Mouse (Mus musculus) limb, embryonic 14.5 days (tissue): Measurements from ENCODE around the gene Amhr2. TPM values are rescaled to one million over a fixed set of nuclear protein-coding genes. Genes with fewer than 3 reads are reported as not detected.
A peak's percentile ranks its signal among the peaks of the same experiment; 100 is the strongest.

ENCODE experiments used
- ATAC-seq: fragments of 200-750 bp; cut with Nextera tagmentation; 2 replicates; pipeline ENCODE4 v1.8.0; 2017; ENCODE audit warnings: low read depth, moderate number of reproducible peaks, moderate TSS enrichment; ENCODE audit not compliant: low FRiP score
- DNase-seq: peaks from one replicate; pipeline ENCODE4 v3.0.0-alpha.2; 2015; ENCODE audit warnings: low spot score
- H3K27ac ChIP-seq: fragments of 300-500 bp; sonication (generic); replicated peaks from 2 replicates; pipeline ENCODE4 v1.5.1; 2014; ENCODE audit warnings: low read depth, mild to moderate bottlenecking, low read length, moderate library complexity, mixed read lengths
- H3K27me3 ChIP-seq: fragments of 300-500 bp; sonication (generic); 2 replicates; pipeline ENCODE4 v1.6.1; 2014; ENCODE audit warnings: low read length, mixed read lengths; ENCODE audit not compliant: control insufficient read depth, insufficient read depth
- H3K36me3 ChIP-seq: fragments of 300-500 bp; sonication (generic); 2 replicates; pipeline ENCODE4 v1.6.1; 2014; ENCODE audit warnings: mild to moderate bottlenecking, low read length, moderate library complexity, mixed read lengths; ENCODE audit not compliant: control insufficient read depth, insufficient read depth
- H3K4me1 ChIP-seq: fragments of 300-500 bp; sonication (generic); 2 replicates; pipeline ENCODE4 v1.6.1; 2014; ENCODE audit warnings: antibody characterized with exemption, low read length, mixed read lengths; ENCODE audit not compliant: control insufficient read depth, insufficient read depth
- H3K4me2 ChIP-seq: fragments of 300-500 bp; sonication (generic); replicated peaks from 2 replicates; pipeline ENCODE4 v1.6.1; 2014; ENCODE audit warnings: low read depth, mild to moderate bottlenecking, low read length, moderate library complexity; ENCODE audit not compliant: severe bottlenecking
- H3K4me3 ChIP-seq: fragments of 300-500 bp; sonication (generic); replicated peaks from 2 replicates; pipeline ENCODE4 v1.5.1; 2014; ENCODE audit warnings: low read length
- H3K9ac ChIP-seq: fragments of 300-500 bp; sonication (generic); 2 replicates; pipeline ENCODE4 v1.6.1; 2014; ENCODE audit warnings: mild to moderate bottlenecking, low read depth, low read length, moderate library complexity; ENCODE audit not compliant: severe bottlenecking
- H3K9me3 ChIP-seq: fragments of 300-500 bp; sonication (generic); 2 replicates; pipeline ENCODE4 v1.6.1; 2016; ENCODE audit warnings: low read length; ENCODE audit not compliant: control insufficient read depth
- POLR2A ChIP-seq: fragments of 200-500 bp; IDR thresholded peaks from 2 replicates; pipeline ENCODE4 v1.8.0; 2012; ENCODE audit warnings: inconsistent platforms, mild to moderate bottlenecking, moderate library complexity, borderline replicate concordance; ENCODE audit not compliant: insufficient read depth, insufficient read length; ENCODE audit errors: extremely low read depth
- WGBS: fragments of 180-500 bp; shearing (Covaris S2); extraction: QIAGEN DNeasy Blood & Tissue Kit; methylation state at CpG from one replicate; pipeline ENCODE4 v1.1.7; 2014; 5-methylcytosine and 5-hydroxymethylcytosine counted together
- polyA plus RNA-seq, 2 experiments: library from polyadenylated mRNA; depleted of rRNA in 1 of 2; stranded (reverse) in 1 of 2; unstranded in 1 of 2; fragments of >200 nt; fragmentation: Nextera tagmentation in 1 of 2; extraction: Ambion mirVana in 1 of 2; gene quantifications; 2 replicates each; pipeline versions ENCODE4 v1.2.1 to v1.2.3; 2012 to 2014

Gene Amhr2
- polyA plus RNA-seq, 2 experiments = 0.67 to 1.1 TPM

- H3K27me3 ChIP-seq = no peaks in the 10 kb centered on the region
- no peak overlapping the region for H3K27ac ChIP-seq
- H3K4me1 ChIP-seq = peaks cover 2% of the 10 kb centered on the region; the same call in 1 of the 2 replicates
- H3K4me3 ChIP-seq = no peak overlapping the region
- ATAC-seq = no peak
- peaks cover 67% of the 10 kb centered on the region for H3K36me3 ChIP-seq
- H3K9ac ChIP-seq = no peak overlapping the region
- H3K9me3 ChIP-seq = no peaks in the 10 kb centered on the region
- no peak overlapping the region for H3K4me2 ChIP-seq
- no peak for DNase-seq
- TF ChIP-seq POLR2A = no peak
Measured at GRCm38 (mm10) chr15:102413687-102414086, 31.5 kb upstream of the Amhr2 start.

GRCm38 (mm10) chr15:102417524-102417923, 27.6 kb upstream of the Amhr2 start:
- Histone ChIP-seq H3K9me3 (no peaks in the 10 kb centered on the region), H3K4me1 (no peaks in the 10 kb centered on the region), H3K27ac (no peak overlapping the region), H3K27me3 (no peaks in the 10 kb centered on the region), H3K36me3 (peaks cover 54% of the 10 kb centered on the region), H3K4me2 (no peak overlapping the region), H3K4me3 (no peak overlapping the region), H3K9ac (no peak overlapping the region)
- no peak for ATAC-seq
- 95% methylated on average over 2 of the region's 2 CpGs for WGBS
- DNase-seq = no peak
- no peak for TF ChIP-seq POLR2A

DNA sequence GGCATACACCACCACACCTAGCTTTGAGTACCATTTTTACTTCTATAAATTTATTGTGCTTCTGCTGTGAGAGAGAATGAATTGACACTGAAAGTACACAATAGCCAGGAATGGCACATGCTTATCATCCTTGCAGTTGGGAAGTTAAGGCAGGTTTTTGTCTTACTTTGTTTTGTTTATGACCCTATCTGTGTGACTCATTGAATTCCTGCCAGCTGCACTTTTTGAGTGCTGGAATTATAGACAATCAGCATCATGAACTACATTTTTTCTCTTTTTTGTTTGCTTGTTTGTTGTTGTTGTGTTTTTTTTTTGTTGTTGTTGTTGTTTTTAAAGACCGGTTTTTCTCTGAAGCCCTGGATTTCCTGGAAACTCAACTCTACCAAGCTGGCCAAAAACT, 24.2 kb upstream of the Amhr2 start:
- Histone ChIP-seq H3K9ac (no peak overlapping the region), H3K36me3 (peaks cover 44% of the 10 kb centered on the region), H3K4me1 (no peaks in the 10 kb centered on the region), H3K27me3 (no peaks in the 10 kb centered on the region), H3K4me2 (no peak overlapping the region), H3K4me3 (no peak overlapping the region), H3K27ac (no peak overlapping the region), H3K9me3 (no peaks in the 10 kb centered on the region)
- DNase-seq (no peak), ATAC-seq (no peak)
- no peak for TF ChIP-seq POLR2A
- 54% methylated on average over 1 of the region's 1 CpGs for WGBS

GRCm38 (mm10) chr15:102421437-102421836, 23.7 kb upstream of the Amhr2 start:
- Histone ChIP-seq H3K9me3 (no peaks in the 10 kb centered on the region), H3K27me3 (no peaks in the 10 kb centered on the region), H3K9ac (no peak overlapping the region), H3K27ac (no peak overlapping the region), H3K4me3 (no peak overlapping the region), H3K4me1 (no peaks in the 10 kb centered on the region), H3K36me3 (peaks cover 46% of the 10 kb centered on the region), H3K4me2 (no peak overlapping the region)
- TF ChIP-seq POLR2A = no peak
- WGBS = 55% methylated on average over 3 of the region's 3 CpGs
- DNase-seq = peak; percentile 87
- ATAC-seq = no peak

DNA sequence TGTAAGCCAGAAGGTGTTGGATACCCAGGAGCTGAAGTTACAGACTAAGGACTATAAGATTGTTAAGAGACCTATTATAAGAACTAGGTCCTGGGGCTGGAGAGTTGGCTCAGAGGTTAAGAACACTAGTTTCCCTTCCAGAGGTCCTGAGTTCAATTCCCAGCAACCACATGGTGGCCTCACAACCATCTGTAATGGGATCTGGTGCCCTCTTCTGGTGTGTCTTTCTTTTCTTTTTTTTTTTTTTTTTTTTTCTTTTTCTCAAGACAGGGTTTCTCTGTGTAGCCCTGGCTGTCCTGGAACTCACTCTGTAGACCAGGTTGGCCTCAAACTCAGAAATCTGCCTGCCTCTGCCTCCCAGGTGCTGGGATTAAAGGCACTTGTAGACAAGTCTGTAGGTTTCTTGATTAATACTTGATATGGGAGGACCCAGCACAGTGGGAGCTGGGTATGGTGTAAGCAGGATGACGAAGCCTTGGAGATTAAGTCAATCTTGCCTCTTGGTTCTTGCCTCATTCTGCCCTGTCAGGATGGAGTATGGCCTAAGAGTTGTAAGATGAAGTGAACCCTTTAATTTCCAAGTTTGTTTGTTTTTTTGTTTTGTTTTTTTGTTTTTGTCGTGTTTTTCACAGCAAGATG, 21.4 kb upstream of the Amhr2 start:
- Histone ChIP-seq H3K4me1 (no peaks in the 10 kb centered on the region), H3K27me3 (no peaks in the 10 kb centered on the region), H3K36me3 (peaks cover 51% of the 10 kb centered on the region), H3K9me3 (no peaks in the 10 kb centered on the region), H3K4me2 (no peak overlapping the region), H3K4me3 (no peak overlapping the region), H3K27ac (no peak overlapping the region), H3K9ac (no peak overlapping the region)
- no peak for TF ChIP-seq POLR2A
- DNase-seq = no peak
- no peak for ATAC-seq
- WGBS = 90% methylated on average over 2 of the region's 2 CpGs
